Mouse (Mus musculus): ENCODE data around the gene Rasl10a.

DNA sequence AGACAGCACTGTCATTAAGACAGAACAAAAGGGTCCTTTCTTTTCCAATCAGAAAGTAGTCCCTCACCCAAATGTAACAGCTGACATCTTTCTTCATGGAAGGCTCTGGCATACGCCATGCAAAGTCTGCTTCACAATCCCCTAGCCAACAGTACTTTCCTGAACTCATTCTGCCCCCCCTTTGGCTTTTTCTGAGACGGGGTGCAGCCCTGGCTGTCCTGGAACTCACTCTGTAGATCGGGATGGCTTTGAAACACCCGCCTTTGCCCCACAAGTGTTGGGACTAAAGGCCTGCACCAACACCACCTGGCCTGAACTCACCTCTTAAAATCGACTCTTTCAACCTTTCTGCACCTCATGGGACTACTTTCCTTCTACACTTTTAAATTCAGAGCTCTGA, 37.9 kb downstream of the Rasl10a start:
- no peak for TF ChIP-seq CTCF (IDR thresholded peaks at IDR 0.05; ENCODE audit: control insufficient read depth, insufficient read depth, low read length)
- TF ChIP-seq POLR2A (IDR thresholded peaks at IDR 0.05; ENCODE audit: borderline replicate concordance, control insufficient read depth, low read depth, low read length): no peak

Measured in bone marrow, adult 2 months (tissue).